Mouse (Mus musculus) large intestine, adult 2 months (tissue): ENCODE measurements around the gene Tle1. TPM values are rescaled to one million over a fixed set of nuclear protein-coding genes. Genes with fewer than 3 reads are reported as not detected.

Source experiments
- DNase-seq: peaks from one replicate; pipeline ENCODE4 v3.0.0-alpha.2; 2012; ENCODE audit warnings: low read depth, low spot score
- WGBS: fragments of 180-500 bp; shearing (Covaris S2); methylation state at CpG from one replicate; pipeline ENCODE4 v1.1.7; 2018; 5-methylcytosine and 5-hydroxymethylcytosine counted together
- polyA plus RNA-seq: library from polyadenylated mRNA; depleted of rRNA; stranded (reverse); fragments of >200 nt; gene quantifications from 2 replicates; pipeline ENCODE4 v1.2.3, GENCODE M21; 2012

The Tle1 gene
- polyA plus RNA-seq, 1 experiment: 20.9 TPM

DNA sequence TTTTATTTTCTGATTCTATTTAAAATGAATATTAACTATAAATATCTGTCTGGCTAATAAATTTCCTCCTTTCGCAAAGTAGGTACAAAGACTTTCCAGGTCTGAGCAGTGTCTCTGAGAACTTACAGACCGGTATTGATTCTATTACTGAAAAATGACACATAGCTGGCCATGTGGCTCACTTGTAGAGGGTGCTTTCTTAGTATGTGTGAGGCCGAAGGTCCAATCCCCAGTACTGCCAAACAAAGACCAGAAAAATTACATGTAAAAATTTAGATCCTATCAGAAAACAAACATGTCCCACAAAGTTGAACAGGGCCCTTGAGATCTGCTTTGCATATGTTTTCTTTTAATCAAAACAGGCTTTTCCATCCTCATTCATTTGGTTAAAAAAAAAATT is 33.5 kb downstream of the Tle1 start:
- 93% methylated on average over 3 of the region's 3 CpGs for WGBS
- no peak for DNase-seq

DNA sequence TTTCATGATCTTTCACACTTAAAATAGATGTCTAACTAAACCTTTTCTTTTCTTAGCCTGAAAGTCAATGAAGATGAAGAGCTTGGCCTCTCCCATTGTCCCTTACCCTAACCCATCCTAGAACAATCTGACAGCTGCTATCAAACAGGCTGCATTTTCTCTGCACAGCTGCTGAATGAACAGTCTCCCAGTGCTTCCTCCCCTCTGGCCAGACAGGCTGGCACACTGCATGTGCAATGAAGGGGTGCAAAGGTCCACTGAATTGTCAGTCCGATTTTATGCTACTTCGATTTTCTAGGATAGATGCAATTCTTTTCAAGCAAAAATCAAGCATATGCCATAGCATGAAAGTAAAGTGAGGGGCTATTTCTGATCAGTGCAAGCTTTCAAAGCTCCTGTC is 34.2 kb downstream of the Tle1 start:
- DNase-seq: no peak
- 82% methylated on average over 2 of the region's 2 CpGs for WGBS

DNA sequence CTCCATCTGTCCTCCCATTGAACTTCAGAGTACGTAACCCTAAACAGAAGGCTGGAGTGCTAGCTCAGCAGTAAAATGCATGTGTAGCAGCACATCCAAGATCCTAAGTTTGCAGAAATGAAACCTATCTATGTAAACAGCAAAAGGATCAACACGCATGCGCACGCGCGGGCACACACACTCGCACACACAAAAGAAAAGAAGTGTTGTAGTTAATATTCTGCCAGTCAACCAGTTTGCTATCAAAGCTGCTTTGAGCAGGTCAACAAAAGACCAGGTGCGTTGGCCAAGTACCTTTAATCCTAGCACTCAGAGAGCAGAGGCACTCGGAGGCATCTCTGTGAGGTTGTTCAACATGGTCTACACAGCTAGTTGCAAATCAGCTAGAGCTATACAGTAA is 35.0 kb downstream of the Tle1 start:
- DNase-seq: no peak
- WGBS: 97% methylated on average over 9 of the region's 9 CpGs

DNA sequence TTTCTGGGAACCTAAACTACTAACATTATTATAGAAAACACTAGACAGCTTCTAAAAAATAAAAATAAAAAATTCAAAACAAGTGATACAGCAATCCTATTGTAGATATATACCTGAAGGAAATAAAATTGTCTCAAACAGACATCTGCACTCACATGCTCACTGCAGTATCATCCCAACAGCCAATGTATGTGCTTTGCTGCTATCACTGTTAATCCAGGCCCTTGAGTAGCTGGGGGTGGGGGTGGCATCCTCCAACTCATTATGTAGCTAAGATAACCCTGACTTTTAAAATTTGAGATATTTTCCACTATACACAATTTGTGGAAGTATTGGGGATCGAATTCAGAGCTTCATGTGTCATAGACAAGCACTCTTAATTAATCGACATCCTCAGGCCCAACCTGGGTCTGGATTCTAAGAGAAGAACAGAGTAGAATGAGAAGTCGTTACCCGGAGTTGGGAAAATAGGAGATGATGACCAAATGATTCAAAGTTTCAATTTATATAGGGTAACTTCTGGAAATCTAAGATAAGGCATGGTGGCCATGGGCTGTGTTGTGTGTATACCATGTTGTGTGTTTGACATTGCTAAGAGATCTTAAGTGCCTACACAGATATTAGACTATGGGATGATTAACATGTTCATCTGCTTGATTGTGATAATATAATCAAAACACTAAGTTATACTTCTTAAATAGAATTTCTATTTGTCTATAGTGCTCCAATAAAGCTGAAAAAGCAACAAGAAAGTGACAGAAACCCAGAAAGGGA is 38.1 kb downstream of the Tle1 start:
- no peak for DNase-seq
- WGBS: 98% methylated on average over 4 of the region's 4 CpGs

DNA sequence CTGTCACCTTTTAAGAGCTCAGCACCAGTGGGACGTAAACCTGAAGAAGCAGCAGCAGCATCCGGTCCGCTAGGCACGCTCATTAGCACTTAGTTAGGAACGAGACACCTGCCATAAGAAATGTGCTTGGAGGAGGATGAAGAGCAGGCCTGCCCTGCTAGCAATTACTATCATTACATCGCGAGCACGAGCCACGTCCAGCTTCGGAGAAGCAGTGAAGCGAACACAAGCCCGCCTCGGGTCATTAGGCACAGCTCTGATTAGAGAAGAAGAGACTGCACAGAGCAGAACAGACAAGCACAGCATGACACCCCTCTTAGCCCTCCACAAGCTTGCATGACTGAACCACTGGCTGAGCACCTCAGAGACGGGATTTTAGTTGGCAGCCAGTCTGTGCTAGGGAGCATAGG is 40.6 kb downstream of the Tle1 start:
- no peak for DNase-seq
- WGBS: 83% methylated on average over 14 of the region's 14 CpGs

DNA sequence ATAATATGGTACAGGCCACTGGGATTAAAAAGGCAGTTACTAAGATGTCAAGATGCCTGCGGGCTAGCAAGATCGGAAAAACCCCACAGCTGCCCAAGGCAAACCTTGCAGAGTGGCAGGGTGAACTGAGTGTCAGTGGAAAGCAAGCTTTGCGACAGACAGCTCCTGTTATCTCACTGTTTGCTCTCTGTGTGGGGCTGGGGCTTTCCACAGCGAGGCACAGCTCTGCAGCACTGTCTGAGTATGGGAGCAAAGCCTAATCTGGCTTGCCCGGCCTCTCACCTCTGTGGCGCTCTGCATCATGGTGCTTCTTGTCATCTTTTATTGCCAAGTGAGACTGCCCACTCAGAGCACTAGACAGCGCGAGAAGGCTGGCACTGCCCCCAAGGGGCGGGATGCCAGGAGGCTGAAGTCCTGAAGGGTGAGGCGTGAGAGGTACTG is 42.8 kb downstream of the Tle1 start:
- no peak for DNase-seq
- 67% methylated on average over 10 of the region's 10 CpGs for WGBS

DNA sequence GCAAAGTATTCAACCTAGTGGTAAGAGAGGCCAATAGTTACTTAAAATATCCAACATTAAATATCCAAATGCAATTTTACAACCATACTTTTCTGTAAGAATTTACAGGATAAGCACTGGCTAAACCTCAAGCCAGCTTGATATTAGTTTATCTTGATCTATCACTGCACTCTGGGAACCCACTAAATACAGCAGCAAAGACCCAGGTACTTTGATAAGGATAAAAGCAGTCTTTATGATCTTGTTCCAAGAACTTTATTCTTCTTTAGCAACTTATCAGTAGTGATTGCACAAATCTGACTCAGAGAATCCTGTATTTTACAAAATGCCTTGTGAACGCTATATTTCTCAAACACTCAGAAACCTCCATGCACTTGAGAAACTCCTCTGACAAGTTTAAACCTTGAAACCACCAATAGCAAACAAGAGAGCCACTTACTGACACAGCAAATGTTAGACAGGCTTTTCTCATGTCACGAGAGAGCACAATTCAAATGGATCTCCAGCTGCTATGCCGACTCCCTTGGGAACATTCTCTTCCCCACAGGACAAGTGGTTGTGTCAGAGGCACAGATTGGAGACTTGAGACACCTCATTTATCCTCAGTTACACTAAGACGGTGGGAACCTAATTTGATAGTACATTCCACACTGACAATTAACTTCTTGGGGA is 50.1 kb downstream of the Tle1 start:
- DNase-seq: no peak
- 71% methylated on average over 4 of the region's 4 CpGs for WGBS

DNA sequence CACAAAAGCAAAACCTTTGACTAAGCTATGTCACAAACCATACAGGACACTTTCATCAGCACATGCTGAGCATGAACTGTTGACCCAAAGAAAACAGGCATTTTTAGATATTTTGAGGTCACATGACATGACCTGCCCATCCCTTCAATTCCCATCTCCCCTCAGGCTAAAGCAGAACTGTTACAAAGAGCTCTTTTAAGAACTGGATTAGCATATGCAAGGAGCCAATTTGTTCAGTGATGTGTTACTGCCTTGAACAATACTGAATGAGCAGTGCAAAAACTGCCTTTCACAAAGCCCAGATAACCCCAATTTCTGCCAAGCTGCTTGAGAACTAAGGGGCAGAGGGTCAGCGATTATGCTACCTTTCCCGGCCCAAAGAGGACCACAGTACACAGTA is 54.7 kb downstream of the Tle1 start:
- DNase-seq: no peak
- 98% methylated on average over 2 of the region's 2 CpGs for WGBS

DNA sequence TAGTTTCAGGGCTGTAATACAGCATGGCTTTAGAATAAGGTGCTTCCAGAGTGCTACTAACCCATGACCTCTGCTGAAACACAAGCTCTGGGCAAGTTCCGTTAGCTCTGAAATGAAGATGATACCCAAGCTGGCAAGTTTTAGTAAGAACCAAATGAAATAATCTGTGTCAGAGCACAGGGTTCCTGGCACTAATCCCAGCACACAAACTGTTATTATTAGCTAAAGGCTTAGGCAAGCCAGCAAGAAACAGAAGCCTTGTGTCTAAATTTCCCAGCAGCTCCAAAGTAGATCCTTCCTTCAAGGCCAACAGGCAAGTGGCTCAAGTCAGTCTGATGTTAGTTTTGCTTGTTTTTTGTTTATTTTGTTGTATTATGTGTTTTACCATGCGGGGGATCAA is 56.2 kb downstream of the Tle1 start:
- WGBS: 63% methylated on average over 2 of the region's 2 CpGs
- no peak for DNase-seq

DNA sequence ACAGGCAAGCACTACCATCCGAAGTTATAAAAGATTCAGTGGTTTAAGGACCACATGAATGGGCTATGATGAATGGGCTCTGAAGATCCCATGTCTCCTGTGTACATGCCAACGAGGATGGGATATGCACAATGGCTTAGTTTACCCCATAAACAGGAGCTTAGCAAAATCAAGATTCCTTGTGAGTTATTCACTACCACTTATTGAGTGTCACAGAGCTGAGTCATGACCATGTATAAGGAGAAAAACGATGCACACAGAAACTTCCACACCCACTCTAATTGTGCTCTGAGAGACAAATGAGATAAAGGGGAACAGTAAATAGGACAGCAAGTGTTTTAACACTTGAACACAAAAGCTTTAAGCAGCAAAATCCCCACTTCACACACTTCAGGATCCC is 60.0 kb downstream of the Tle1 start:
- 63% methylated on average over 3 of the region's 3 CpGs for WGBS
- no peak for DNase-seq

DNA sequence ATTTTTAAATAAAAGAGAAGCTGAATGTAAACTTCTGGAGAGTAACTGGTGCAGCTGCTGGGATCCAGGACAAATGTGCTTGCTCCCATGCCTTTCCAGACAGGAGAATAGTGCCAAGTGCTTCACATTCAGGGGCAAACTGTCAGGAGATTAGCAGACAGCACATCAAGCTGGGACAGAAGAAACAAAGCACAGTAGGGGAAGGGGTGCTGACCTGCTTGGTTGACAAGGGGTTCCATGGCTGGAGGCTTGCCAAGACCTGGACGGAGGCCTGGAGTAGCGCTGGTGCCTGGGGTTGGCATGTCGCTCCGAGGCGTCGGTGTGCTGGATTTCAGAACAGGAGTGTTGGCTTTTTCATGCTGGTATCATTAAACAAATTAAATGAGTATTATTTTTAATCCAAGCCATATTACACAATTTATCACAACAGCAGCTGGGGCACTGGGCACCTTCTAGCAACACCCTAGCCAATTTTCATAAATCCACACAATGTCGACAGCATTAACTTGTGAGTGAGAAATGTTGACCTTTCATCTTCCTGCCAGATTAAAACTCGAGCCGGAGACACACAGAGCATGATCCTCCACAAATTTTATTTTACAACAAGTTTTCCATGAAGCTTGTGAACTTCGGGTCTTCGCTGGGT is 61.1 kb downstream of the Tle1 start:
- no peak for DNase-seq

DNA sequence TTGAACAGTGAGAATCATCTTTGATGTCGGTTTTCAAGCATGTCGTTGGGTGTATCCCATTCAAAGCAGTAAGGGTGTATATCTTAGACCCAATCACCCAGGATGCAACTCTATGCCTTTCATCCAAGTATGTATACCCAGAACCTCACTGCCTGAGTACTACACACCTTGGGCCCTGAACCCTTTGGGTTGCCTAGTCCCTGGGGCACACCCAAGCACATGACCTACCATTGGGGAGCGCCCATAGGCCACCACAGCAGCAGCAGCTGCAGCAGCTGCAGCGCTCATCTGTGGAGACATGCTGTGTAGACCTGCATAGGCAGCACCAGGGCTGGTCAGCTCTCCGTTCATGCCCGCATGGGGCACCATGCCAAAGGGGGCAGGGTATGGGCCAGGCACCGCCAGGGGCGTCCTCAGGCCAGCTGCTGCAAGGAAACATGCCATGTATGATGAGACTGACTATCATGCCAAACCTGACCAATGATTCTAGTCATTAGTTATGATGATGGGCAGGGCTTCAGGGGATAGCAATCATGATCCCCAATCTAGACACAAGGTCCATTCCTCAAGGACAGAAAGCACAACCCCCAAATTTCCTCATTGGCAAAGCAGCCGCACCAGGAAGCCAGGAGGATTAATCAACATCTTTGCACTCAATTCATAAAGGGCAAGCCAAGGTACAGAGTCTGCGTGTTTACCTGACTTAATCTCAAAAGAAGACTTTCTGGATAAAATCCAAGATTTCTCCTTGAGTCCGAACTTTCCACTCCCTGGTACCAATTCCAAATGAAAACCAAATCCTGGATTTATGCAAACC is 62.2 kb downstream of the Tle1 start:
- DNase-seq: no peak
- 92% methylated on average over 11 of the region's 11 CpGs for WGBS

More for the DNA sequence above, 61.1 kb downstream of the Tle1 start:
- WGBS: 80% methylated on average over 11 of the region's 11 CpGs

DNA sequence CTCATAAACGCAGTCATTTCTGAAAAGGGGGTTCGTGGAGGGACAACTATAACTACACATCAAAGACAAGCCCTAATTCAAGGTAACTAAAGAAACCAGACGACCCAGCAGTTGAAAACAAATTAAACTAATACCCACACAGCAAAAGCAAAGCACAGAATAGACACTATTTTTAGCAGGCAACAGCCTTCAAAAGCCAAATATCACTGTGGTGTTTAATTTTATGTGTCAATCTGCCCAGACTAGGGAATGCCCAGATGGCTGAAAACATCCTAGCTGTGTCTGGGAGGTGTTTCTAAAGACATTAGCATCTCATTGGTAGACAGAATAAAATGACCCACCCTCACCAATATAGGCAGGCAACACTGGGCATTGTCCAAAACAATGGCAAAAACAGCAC is 68.1 kb downstream of the Tle1 start:
- no peak for DNase-seq
- WGBS: 78% methylated on average over 3 of the region's 3 CpGs

DNA sequence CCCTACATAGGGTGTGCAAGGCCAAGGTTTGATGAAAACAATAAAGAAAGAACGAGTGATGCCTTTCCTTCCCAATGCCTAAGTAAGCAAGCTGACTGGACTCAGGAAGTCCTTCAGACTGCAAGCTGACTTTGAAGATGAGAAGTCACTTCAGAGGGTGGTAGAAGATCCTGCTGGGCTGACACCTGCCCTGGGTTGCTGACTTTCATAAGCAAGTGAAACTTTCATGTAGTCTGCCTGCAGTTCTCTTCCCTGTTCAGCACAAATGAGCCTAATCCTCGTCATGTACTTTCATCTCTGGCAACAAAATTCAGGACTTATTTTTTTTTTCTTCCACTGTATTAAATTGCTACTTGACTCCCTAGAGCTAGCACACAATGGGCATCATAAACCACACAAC is 73.1 kb downstream of the Tle1 start:
- DNase-seq: no peak
- 75% methylated on average over 2 of the region's 2 CpGs for WGBS

DNA sequence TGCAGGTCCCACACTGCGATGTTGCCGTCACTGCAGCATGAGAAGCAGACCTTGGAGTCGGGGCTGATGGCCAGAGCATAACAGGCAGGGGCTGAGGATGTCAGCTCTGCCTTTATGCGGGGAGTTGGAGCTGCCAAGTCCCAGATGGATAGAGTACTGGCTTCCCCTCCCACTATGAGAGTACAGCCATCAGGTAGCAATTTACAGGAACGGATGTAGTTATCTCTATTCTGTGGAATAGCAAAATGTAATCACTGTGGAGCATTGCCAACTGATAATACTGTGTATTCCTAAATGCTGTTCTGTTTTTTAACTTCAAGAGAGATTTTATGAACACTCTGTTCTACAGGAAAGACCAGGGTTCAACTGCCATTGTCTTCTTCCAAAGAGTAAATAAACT is 75.9 kb downstream of the Tle1 start:
- DNase-seq: no peak

DNA sequence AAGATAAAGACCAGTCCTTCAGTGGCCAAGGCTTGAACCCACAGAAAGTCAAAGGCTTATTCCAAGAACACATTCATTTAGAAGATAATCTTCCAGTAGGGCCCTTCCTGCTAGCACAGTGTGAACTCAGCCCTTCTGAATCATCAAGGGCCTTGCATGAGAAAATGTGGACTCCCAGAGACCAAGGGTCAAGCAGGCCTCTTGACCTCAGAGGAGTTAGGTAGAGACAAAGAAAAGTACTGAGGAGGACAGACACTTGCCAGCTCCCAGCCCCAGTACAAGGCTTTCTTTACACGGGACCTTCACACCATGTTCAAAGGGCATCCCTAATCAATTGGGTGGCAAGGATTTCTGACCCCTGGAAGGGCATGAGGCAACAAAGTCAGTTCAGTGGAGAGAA is 77.9 kb downstream of the Tle1 start:
- no peak for DNase-seq
- 18% methylated on average over 1 of the region's 1 CpGs for WGBS

More for the DNA sequence above, 75.9 kb downstream of the Tle1 start:
- WGBS: 40% methylated on average over 5 of the region's 5 CpGs

DNA sequence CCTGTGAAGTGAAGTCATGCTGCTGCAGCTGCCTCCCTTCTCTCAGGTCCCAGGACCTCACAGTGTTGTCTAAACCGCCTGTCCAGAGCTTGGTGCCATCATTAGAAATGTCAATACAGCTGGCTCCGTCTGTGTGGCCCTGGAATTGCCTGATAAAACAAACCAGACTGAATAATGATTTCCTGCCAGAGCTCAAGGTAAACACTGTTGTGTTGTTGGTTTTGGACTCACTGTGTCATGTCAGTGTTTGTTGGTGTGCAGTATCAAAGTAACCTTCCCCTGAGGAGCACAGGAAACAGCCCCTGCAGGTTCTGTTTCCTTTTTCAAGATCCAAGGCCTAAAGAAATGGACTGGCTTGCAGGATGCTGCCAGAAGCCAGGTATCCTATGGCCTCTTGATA is 78.4 kb downstream of the Tle1 start:
- DNase-seq: no peak
- 33% methylated on average over 2 of the region's 2 CpGs for WGBS

DNA sequence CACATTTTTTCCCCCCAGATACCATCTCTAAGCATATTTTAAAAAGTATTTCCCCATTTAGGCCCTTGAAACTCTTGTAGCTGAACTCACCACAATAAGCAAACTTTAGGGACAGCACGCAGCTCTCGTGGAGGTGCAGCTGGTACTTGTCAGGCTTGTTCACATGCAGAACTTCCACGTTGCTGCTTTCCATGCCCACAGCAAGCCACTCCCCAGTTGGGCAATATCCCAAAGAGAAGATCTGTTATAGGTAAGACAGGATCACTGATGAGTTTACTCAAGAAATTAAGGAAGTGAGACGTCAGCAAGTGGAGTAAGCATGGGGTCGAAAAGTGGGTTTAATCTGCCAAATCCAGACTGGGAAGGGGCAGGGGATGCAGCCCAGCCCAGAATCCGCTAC is 80.7 kb downstream of the Tle1 start:
- no peak for DNase-seq
- WGBS: 76% methylated on average over 6 of the region's 6 CpGs

DNA sequence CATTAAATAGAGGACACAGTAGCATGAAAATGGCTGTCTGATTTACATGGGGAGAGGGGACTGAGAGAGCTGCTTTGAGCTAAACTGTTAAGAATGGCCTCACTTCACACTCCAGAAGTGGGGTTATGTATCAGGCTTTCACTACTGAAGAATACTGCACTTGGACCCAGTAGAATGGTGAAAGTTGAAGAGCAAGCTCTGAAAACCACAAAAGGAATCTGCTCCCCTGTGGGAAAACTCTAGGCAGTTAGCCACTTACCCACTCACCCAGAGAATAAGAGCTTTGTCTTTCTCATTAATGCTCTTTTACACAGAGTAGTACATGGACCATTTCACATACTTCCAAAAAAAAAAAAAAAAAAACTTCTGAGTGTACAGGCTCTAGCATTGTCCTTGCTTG is 95.0 kb downstream of the Tle1 start:
- DNase-seq: no peak

DNA sequence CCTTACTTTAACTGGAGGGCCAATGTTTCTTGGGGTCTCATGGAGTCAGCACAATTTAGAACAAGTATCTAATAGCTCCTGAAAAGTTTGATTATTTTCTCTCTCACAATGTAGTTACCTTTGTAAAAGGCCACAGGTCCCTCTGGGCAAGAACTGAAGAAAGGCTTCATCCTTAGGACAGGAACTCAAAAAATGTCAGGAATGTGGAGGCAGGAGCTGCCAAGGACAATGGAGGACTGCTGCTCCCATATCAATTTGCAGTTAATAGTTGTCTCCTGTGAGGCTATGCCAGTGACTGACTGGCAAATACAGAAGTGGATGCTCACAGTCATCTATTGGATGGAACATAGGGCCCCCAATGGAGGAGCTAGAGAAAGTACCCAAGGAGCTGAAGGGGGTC is 96.5 kb downstream of the Tle1 start:
- DNase-seq: no peak
